In the genomic region with DNA sequence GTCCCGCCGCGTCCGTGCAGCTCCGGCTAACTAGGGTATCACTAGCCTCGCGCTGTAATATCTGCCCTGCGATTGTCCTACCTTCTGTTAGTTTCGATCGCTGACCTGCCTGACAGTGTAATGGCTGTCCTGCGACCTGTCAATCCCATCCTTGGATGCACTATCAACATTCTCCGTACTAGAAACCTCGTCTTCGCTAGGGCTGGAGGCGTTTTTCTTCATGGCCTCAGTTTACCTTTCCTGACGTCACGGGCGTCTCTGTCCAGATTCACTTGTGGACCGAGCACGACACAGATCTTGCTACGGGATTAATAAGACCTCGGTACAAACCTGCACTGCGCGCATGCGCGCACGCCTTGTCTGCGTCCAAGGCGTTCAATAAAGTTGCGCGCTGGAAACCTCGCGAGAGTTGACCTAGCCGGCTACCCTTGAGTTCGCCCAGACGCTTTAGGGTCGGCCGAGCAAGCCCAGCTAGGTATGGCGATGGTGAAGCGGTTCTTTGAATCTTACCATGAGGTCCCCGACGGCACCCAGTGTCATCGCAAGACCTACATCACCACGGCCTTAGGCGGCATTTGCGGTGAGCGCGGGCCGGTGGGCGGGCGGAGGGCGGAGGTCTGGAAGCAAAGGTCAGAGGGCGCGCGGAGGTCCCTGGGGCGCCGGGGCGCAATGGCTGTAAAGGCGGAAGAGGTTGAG, we compare ENCODE assay signal across 8 mouse cellular contexts. TPM values are rescaled to one million over a fixed set of nuclear protein-coding genes. Genes with fewer than 3 reads are reported as not detected.
DNase-seq lines count a peak whose midpoint lies in the region; ATAC-seq lines count a peak whose summit lies in the region.

A gene (plus strand): TSS at position 405 of the 696 bp plus-strand sequence.
A gene (minus strand): TSS at position 660 of the 696 bp plus-strand sequence.

- DNase-seq in adrenal gland, adult (ENCODE audit: inconsistent age in 2 of 2, low spot score in 1 of 2): peak; percentile 94 to 99
- DNase-seq in embryo, embryonic 10.5 days (ENCODE audit: low spot score): peak; percentile 100
- peak; percentile 96 for DNase-seq in gastrocnemius, postnatal 14 days
- peak; percentile 93 to 97 for DNase-seq in left cerebral cortex, postnatal 10 days (ENCODE audit: extremely low spot score in 1 of 2, low spot score in 2 of 2)
- peak; percentile 89 for DNase-seq in right cerebral cortex, postnatal 25 days
- DNase-seq in urinary bladder, postnatal 4 days (ENCODE audit: low spot score in 2 of 2): peak; percentile 88 to 97

- peak; percentile 54 for ATAC-seq in inflammation-experienced regulatory T-cells, adult 6 months
- peak; percentile 53 for ATAC-seq in megakaryocyte-erythroid progenitor cell, adult 5-6 weeks (replicated peaks; ENCODE audit: low FRiP score, low TSS enrichment, poor library complexity, severe bottlenecking)

- intact Hi-C loops in gastrocnemius, postnatal 14 days (cut with DNase I; ENCODE audit: low total_unique reads): no loop called here
- intact Hi-C loops in left cerebral cortex, postnatal 10 days (cut with DNase I): loop anchor here (5.0 kb wide), 1 partner anchor 45 kb away; a partner anchor contains a TSS

RNA-seq across cellular contexts. Expression of the first gene that starts in this region (rescaled TPM):
- 100 to 1,000 TPM; 433 to 458 TPM for total RNA-seq in gastrocnemius, postnatal 14 days (2021)
- 100 to 1,000 TPM; 216 to 257 (median 247) TPM for polyA plus RNA-seq in inflammation-experienced regulatory T-cells, adult 6 months (2017; shearing (Covaris generic))
- total RNA-seq in left cerebral cortex, postnatal 10 days (2021): 100 to 1,000 TPM; 205 to 222 TPM
- 181 and 226 TPM in 2 replicates for total RNA-seq in megakaryocyte-erythroid progenitor cell, adult 5-6 weeks (2014; fragmentation: Nextera tagmentation)
- 75.6 and 167 TPM in 2 replicates for total RNA-seq in megakaryocyte-erythroid progenitor cell, adult 5-6 weeks (2017)

RNA-seq across cellular contexts. Expression of the second gene that starts in this region (rescaled TPM):
- 1 to 10 TPM; 5.4 to 5.8 TPM for total RNA-seq in gastrocnemius, postnatal 14 days (2021)
- polyA plus RNA-seq in inflammation-experienced regulatory T-cells, adult 6 months (2017; shearing (Covaris generic)): 1 to 10 TPM; 3.1 to 7.4 (median 3.8) TPM
- total RNA-seq in left cerebral cortex, postnatal 10 days (2021): 1 to 10 TPM; 8.8 TPM
- total RNA-seq in megakaryocyte-erythroid progenitor cell, adult 5-6 weeks (2014; fragmentation: Nextera tagmentation): 4.5 and 5.5 TPM in 2 replicates
- 4.1 and 7.6 TPM in 2 replicates for total RNA-seq in megakaryocyte-erythroid progenitor cell, adult 5-6 weeks (2017)

Comparison
In these comparisons a context has a peak if more than half of its experiments do, and no peak if none do; other contexts are left out.
1. Peak in every context shown above with its lines: DNase-seq and ATAC-seq.